Mouse (Mus musculus): ENCODE results near the gene Rbm11. TPM values are rescaled to one million over a fixed set of nuclear protein-coding genes. Genes with fewer than 3 reads are reported as not detected.

The Rbm11 gene
- polyA plus RNA-seq (2015; fragmentation: Nextera tagmentation; extraction: Ambion mirVana) = 0.15 and 0.25 TPM in 2 replicates

DNA sequence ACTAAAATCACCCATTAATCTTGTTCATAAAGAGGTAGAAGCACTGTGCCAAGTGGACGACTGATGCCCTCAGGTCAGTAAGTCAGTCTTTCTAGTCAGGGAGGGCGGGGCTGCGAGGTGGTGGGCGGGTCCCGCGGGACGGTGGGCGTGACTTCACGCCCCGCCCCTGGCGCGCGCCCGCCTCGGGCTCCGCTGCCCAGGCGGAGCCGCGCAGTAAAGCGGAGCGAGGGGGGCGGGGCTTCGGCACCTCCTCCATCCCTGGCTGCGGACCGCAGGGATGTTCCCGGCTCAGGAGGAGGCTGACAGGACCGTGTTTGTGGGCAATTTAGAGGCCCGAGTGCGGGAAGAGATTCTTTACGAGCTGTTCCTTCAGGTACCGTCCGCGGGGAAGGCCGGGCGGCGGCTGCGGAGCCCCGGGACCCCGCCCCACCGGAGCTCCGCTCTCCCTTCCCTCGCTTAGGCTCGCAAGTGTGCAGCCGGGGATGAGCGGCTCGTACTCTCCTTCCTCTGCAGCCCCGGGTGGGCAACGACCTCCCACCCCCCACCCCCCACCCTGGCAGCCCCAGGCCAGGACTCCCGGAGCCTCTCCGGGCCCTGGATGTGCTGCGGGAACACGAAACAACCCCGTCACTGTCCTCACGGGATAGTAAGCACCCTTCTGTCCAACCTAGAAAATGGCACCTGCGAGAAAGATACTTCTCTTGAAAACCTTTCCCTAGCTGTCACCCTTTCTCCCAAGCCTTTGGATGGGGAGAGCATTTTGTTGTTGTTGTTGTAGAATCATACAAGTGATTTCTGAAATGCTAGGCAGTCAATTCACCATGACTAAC is at the start of gene Rbm11:
Gene Rbm11 (plus strand): TSS at position 174 of the 830 bp plus-strand sequence.
- peak; percentile 56 for DNase-seq (ENCODE audit: low spot score)

DNA sequence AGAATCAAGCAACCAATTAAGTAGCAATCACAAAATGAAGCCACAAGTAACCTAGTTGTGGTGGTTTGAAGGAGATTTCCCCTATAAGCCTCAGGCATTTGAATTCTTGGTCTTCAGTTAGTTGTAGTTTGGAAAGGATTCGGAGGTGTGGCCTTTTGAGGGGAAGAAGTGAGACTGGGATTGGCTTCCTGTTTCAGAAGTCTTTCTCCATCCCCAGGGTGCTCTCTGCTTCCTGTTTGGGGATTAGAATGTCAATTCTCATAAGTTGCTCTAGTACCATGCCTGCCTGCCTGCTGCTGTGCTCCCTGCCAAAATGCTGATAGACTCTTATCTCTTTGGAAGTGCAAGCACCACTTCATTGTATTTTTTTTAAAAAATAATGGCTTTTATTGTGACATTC is 47.3 kb upstream of the Rbm11 start:
- no peak for DNase-seq (ENCODE audit: low spot score)

DNA sequence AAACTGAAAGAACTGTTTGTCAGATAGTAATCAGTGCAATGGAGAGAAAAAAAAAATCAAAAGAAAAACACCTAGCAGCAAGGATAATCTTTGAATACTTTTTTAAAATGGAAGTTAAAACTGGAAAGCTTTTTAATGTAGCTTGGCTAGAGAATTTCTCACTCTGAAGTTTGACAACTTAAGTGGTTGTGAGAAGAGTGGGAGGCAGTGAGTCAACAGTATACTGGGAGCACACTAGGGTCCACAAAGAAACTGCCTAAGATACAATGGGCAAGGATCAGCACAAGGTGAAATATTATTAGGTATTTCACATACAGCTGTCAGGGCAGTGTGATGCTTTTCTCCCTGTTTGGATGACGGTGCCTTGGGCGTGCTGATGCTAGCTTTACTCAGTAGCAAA is 29.7 kb upstream of the Rbm11 start:
- DNase-seq (ENCODE audit: low spot score) = no peak

DNA sequence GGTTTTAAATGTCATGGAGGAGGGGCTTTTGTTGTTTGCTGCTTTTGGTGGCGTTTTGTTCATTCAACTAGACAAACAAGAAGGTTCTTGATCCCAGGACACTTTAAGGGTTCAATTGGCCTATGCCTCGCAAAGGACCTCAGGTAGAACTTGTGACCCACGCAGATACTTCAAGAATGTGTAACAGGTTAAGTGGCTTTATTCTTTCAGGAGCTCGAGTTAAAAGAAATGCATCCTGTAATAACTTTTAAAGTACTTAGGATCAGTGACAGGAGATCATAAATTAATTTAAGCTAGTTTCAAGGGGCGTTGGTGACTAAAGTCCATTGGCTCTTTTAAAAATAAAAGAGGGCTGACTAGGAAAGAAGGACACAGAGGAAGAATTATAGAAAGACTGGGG is 10.4 kb upstream of the Rbm11 start:
- no peak for DNase-seq (ENCODE audit: low spot score)

DNA sequence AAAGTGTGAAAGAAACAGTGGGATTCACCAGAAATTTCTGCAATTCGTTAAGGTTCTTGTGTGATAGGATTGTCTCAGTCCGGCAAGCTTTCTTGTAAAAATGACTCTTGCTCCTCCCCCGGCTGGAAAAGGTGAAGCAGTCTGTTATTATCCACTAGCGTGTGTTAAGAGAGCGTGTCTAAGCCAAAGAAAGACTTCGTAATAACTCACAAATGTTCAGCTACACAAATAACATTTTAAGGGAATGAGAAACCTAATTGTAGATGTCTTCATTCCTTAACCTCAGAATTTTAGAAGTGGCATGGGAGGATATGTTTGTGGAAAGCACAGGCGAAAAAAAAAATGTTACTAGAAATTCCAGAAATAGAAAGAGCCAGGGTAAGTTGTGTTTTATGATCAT is 6.7 kb upstream of the Rbm11 start, which contains the start of gene Lipi:
Gene Lipi (minus strand): TSS at position 101 of the 400 bp plus-strand sequence.
- DNase-seq (ENCODE audit: low spot score) = no peak

DNA sequence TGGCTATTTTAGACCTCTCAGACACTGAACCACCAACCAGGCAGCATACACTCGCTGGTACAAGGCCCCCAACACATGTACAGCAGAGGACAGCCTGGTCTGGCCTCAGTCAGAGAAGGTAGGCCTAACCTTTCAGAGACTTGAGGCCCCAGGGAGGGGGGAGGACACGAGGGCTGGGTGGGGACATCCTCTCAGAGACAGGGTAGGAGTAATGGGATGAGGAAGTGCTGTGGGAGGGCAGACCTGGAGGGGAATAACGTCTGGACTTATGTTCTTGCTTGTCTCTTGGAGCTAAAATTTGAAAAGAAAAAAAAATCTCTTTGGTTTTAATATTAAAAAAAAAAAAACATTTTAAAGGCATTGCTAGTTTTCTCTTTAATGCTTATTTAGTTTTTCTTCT is 6.2 kb upstream of the Rbm11 start:
- DNase-seq (ENCODE audit: low spot score) = peak; percentile 2

DNA sequence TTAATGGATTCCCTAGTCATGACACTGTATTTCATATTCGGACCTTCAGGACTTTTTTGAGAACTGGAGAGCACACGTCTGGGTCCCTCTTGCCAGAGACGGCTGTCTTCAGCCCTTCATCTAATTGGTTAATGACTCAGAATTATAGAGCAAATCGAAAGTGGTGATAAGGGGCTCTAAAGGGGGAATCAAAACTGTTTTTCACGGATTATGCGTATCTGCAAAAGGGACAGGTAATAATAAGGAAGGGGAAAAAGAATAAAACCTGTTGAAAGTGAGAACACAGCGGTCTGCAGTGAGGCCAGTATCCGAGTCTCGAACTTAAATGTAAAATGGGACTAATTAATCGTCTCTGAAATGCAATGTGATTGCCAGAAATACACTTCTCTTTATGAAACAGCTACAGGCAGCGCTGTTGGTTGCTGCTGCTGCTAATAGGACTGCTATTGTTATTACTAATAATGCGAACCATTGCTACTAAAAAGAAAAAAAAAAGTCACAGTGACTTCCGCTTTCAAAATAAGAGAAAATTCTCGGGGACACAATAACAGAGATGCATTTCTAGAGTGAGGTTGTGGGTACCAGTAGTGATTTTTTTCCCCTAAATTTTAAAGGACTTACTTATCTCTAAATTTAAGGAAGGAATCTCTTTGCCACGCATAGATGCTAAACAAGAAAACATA is 998 bp downstream of the Rbm11 start:
- peak; percentile 7 for DNase-seq (ENCODE audit: low spot score)

DNA sequence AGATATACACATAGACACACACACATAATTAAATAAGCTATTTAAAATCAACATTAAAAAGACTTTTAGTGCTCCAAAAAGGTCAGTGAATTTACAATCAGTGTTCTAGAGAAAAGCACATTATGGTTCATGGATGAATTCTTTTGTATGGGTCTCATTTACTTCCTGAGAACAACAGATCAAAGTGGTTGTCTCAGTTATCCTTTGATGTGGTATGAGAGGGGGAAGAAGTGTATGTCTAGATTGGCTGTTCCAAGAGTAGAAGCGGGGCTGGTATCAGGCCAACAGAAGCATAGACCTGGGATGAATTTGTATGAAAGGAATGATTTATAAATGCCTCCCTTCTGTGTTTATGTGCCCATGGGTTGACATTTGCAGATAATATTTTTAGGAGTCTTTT is 13.8 kb downstream of the Rbm11 start:
- peak; percentile 15 for DNase-seq (ENCODE audit: low spot score)

DNA sequence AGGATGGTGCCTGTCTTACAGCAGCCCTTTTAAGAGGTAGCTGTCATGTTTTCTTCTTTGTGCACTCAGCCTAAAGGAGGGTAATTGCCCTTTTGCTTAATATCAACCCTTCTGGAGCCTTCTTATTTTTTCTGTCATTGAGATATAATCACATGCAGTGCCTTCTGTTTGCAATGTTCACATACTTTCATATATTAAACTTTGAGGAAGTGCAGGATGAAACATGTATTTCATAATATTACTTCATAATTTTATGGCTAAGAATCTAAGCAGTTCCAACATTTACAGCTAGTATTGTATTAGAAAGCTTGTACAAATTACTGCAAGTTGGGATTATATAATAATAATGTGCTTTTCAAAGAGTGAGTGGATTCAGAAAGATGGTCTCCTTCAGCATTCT is 19.9 kb downstream of the Rbm11 start:
- no peak for DNase-seq (ENCODE audit: low spot score)

DNA sequence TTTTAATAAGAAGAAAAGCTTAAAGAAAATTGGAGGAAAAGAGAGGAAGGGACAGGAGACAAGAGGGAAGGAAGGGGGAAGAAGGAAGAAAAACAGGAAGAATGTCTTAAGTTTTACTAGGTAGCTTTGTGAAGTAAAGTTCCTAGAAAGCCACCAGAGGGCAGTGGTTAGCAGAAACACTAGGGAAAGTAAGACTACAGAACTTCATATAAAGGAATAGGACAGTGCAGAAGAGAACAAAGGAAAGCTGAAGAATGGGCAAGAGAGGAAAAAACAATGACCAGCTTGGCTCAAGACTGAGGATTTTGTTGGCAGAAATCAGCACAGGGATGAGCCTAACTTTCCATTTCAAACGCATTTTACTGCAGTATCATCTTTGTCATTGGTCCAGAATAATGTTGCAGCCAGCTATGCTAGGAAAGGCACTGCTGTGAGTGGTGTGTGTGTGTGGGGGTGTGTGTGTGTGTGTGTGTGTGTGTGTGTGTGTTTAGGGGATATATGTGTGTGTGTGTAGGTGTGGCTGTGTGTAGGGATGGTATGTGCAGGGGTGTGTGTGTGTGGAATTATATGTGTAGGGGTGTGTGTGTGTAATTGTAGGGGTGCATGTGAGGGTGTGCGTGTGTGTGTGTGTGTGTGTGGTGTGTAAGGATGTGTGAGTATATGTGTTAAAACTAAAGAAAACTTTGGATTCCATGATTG is 25.2 kb downstream of the Rbm11 start:
- peak; percentile 44 for DNase-seq (ENCODE audit: low spot score)

DNA sequence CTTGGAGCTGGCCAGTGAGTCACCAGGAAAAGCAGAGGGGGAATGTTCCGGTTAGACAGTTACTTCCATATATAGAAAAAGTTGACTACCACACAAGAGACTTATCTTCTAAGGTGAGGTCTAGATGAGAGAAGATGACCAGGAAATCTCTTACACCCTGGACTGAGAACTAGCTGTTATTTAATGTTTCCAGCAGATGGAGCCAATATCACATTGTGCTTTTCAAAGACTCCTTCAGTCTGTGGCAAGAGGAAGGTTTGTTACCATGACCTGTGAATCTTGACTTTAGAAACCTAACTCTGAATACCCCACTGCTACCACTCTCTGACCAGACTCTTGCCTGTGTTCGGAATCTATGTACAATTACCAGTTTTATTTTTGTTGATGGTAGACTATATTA is 35.2 kb downstream of the Rbm11 start:
- no peak for DNase-seq (ENCODE audit: low spot score)

Other genes with a start within 250 kb of the Rbm11 start
- gene Lipi, start 6.8 kb upstream of the Rbm11 start, polyA plus RNA-seq (2015; fragmentation: Nextera tagmentation; extraction: Ambion mirVana) = not detected in 2 replicates
- gene Hspa13, start 174.3 kb downstream of the Rbm11 start, polyA plus RNA-seq (2015; fragmentation: Nextera tagmentation; extraction: Ambion mirVana) = 11.0 and 11.9 TPM in 2 replicates

Data from thymus, postnatal 0 days (tissue).